Mouse (Mus musculus) forebrain, embryonic 10.5 days (tissue): ENCODE data around the gene Nme9. TPM values are rescaled to one million over a fixed set of nuclear protein-coding genes. Genes with fewer than 3 reads are reported as not detected.
A peak's percentile ranks its signal among the peaks of the same experiment; 100 is the strongest.

Experiments used
- DNase-seq: peaks from one replicate; pipeline ENCODE4 v3.0.0-alpha.2; 2017; ENCODE audit warnings: low spot score; ENCODE audit errors: extremely low spot score
- H3K27ac ChIP-seq: fragments of 300-500 bp; sonication (generic); 2 replicates; pipeline ENCODE4 v1.5.1; 2016; ENCODE audit warnings: mild to moderate bottlenecking
- H3K27me3 ChIP-seq: fragments of 300-500 bp; sonication (generic); 2 replicates; pipeline ENCODE4 v1.6.1; 2016; ENCODE audit warnings: mild to moderate bottlenecking; ENCODE audit not compliant: poor library complexity, severe bottlenecking
- H3K36me3 ChIP-seq: fragments of 300-500 bp; sonication (generic); replicated peaks from 2 replicates; pipeline ENCODE4 v1.6.1; 2016; ENCODE audit warnings: mild to moderate bottlenecking, moderate library complexity
- H3K4me1 ChIP-seq: fragments of 300-500 bp; sonication (generic); 2 replicates; pipeline ENCODE4 v1.6.1; 2016
- H3K4me3 ChIP-seq: fragments of 300-500 bp; sonication (generic); 2 replicates; pipeline ENCODE4 v1.5.1; 2016; ENCODE audit warnings: mild to moderate bottlenecking, moderate library complexity
- H3K9me3 ChIP-seq: fragments of 300-500 bp; sonication (generic); 2 replicates; pipeline ENCODE4 v1.6.1; 2016; ENCODE audit warnings: mild to moderate bottlenecking, moderate library complexity
- WGBS: fragments of 180-500 bp; shearing (Covaris S2); methylation state at CpG from one replicate; pipeline ENCODE4 v1.1.7; 2016; 5-methylcytosine and 5-hydroxymethylcytosine counted together
- polyA plus RNA-seq: library from polyadenylated mRNA; unstranded; fragments of >200 nt; fragmentation: Nextera tagmentation; extraction: Ambion mirVana; gene quantifications from 2 replicates; pipeline ENCODE4 v1.2.1, GENCODE M21; 2016

Nme9 gene
- polyA plus RNA-seq, 1 experiment from 2014 or later, result not detected

GRCm38 (mm10) chr9:99428601-99429331, 22.5 kb upstream of the Nme9 start:
- Histone ChIP-seq H3K4me3 (no peak overlapping the region), H3K36me3 (no peaks in the 10 kb centered on the region), H3K9me3 (no peaks in the 10 kb centered on the region), H3K4me1 (peaks cover 38% of the 10 kb centered on the region), H3K27ac (no peak overlapping the region), H3K27me3 (0 out of 2 replicates have a peak, but pooled peaks cover under 1% of the 10 kb centered on the region)
- DNase-seq, result no peak
- WGBS, result 80% methylated on average over 11 of the region's 11 CpGs

GRCm38 (mm10) chr9:99429845-99430244, 21.4 kb upstream of the Nme9 start:
- Histone ChIP-seq H3K27me3 (peaks cover 12% of the 10 kb centered on the region), H3K36me3 (no peaks in the 10 kb centered on the region), H3K4me1 (peaks cover 32% of the 10 kb centered on the region), H3K27ac (no peak overlapping the region), H3K4me3 (no peak overlapping the region), H3K9me3 (no peaks in the 10 kb centered on the region)
- 89% methylated on average over 3 of the region's 3 CpGs for WGBS
- no peak for DNase-seq

GRCm38 (mm10) chr9:99430806-99431205, 20.5 kb upstream of the Nme9 start:
- Histone ChIP-seq H3K4me1 (peaks cover 32% of the 10 kb centered on the region), H3K4me3 (no peak overlapping the region), H3K36me3 (no peaks in the 10 kb centered on the region), H3K9me3 (no peaks in the 10 kb centered on the region), H3K27me3 (peaks cover 21% of the 10 kb centered on the region), H3K27ac (no peak overlapping the region)
- no peak for DNase-seq
- 88% methylated on average over 6 of the region's 6 CpGs for WGBS

DNA sequence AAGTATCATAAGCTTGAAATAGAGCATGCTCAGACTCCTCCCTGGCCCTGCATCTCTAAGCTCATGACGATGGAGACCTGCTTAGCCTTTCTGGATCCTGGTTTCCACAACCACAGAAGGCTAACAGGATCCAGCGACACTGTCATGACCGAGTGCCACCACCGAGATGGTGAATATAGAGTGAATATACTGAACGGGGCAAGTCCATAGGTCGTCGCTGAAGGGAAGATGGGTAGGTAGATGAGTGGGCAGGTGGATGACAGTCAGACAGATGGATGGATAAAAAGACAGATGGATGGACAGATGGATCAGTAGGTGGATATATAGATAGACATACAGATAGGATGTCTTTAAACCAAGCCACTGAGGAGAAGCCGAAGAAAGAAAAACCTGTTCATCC, 19.9 kb upstream of the Nme9 start:
- Histone ChIP-seq H3K4me3 (no peak overlapping the region), H3K36me3 (no peaks in the 10 kb centered on the region), H3K9me3 (no peaks in the 10 kb centered on the region), H3K27me3 (peaks cover 24% of the 10 kb centered on the region), H3K27ac (no peak overlapping the region), H3K4me1 (peaks cover 33% of the 10 kb centered on the region)
- 91% methylated on average over 8 of the region's 8 CpGs for WGBS
- no peak for DNase-seq

DNA sequence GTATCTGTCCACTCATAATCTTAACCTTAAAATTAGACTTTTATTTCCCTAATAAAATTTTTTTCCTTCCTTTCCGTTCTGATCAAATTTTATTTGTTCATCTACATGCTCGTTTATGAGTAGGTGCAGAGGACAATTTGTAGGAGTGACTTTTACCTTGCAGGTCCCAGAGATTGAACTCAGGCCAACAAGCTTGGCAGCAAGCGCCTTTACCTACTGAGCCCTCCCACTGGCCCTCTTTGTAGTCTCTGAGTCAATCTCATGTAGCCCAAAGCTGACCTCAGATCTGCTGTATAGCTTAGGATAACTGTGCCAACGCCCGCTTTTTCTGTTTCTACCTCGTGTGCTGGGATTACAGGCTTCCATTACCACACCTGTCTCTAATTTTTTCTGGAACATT, 19.3 kb upstream of the Nme9 start:
- WGBS, result 85% methylated on average over 6 of the region's 6 CpGs
- Histone ChIP-seq H3K27ac (no peak overlapping the region), H3K9me3 (no peaks in the 10 kb centered on the region), H3K4me1 (peaks cover 35% of the 10 kb centered on the region), H3K36me3 (no peaks in the 10 kb centered on the region), H3K4me3 (no peak overlapping the region), H3K27me3 (peaks cover 27% of the 10 kb centered on the region)
- DNase-seq, result no peak

DNA sequence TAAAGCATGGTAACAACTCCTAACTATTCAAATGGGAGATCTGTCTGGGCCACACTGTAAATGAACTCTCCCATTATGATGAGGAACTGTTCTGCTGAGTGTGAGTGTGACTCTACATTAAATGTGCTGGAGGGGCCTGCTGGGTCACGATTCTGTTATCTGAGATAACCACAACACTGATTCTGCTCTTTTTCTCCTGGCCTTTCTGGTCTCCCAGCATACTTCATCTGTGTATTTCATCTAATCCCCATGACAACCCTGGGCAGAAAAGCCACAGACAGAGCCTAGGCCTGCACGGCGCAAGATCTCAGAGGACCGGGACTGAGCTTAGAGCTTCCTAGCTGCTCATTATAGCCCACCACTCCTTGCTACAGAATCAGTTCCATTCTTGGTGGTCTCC, 18.8 kb upstream of the Nme9 start:
- WGBS, result 91% methylated on average over 4 of the region's 4 CpGs
- Histone ChIP-seq H3K27me3 (peaks cover 33% of the 10 kb centered on the region), H3K9me3 (no peaks in the 10 kb centered on the region), H3K36me3 (no peaks in the 10 kb centered on the region), H3K4me3 (no peak overlapping the region), H3K27ac (no peak overlapping the region), H3K4me1 (peaks cover 39% of the 10 kb centered on the region)
- DNase-seq, result no peak

DNA sequence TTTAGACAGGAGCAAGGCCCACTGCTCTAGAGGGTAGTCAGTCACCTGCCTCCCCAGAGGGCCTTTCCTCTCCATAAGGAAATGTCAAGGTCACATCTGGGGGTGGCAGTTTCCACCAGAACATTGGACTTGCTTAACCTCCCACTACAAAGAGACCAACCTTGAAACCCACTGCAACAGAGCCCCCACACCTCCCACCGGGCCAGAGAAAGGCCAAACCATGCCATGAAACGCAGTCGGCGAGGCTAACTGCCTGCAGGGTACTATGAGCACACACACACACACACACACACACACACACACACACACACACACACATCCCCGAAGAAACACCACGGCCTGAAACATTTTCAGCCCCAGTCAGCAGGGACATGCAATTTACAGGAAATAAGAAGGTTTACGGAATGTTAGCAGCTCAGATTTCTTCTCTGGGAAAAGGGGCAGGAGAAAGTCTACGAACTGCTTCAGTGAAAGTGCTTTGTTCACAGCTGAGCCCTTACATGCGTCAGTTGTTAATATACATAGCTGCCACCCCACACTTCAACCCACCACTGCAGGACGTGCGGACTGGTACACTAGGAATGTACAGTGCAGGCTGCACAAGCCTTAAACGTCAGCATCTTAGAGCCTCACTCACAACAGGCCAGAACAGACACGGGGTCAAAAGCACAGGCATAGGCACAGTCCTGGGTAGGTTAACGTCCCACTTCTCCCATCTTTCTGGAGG, 16.2 kb upstream of the Nme9 start:
- DNase-seq, result no peak
- peaks cover 58% of the 10 kb centered on the region for H3K27me3 ChIP-seq
- H3K9me3 ChIP-seq, result no peaks in the 10 kb centered on the region
- WGBS, result 63% methylated on average over 14 of the region's 14 CpGs
- H3K4me3 ChIP-seq, result peak overlapping the region; percentile 81
- H3K36me3 ChIP-seq, result no peaks in the 10 kb centered on the region
- H3K4me1 ChIP-seq, result peaks cover 34% of the 10 kb centered on the region
- H3K27ac ChIP-seq, result peak overlapping the region; percentile 90; the same call in 1 of the 2 replicates

GRCm38 (mm10) chr9:99435619-99436181, 15.6 kb upstream of the Nme9 start:
- Histone ChIP-seq H3K4me3 (peak overlapping the region; percentile 81), H3K27ac (peak overlapping the region; percentile 90), H3K27me3 (peaks cover 58% of the 10 kb centered on the region), H3K9me3 (no peaks in the 10 kb centered on the region), H3K4me1 (peaks cover 34% of the 10 kb centered on the region), H3K36me3 (no peaks in the 10 kb centered on the region)
- DNase-seq, result no peak
- WGBS, result 17% methylated on average over 16 of the region's 16 CpGs

DNA sequence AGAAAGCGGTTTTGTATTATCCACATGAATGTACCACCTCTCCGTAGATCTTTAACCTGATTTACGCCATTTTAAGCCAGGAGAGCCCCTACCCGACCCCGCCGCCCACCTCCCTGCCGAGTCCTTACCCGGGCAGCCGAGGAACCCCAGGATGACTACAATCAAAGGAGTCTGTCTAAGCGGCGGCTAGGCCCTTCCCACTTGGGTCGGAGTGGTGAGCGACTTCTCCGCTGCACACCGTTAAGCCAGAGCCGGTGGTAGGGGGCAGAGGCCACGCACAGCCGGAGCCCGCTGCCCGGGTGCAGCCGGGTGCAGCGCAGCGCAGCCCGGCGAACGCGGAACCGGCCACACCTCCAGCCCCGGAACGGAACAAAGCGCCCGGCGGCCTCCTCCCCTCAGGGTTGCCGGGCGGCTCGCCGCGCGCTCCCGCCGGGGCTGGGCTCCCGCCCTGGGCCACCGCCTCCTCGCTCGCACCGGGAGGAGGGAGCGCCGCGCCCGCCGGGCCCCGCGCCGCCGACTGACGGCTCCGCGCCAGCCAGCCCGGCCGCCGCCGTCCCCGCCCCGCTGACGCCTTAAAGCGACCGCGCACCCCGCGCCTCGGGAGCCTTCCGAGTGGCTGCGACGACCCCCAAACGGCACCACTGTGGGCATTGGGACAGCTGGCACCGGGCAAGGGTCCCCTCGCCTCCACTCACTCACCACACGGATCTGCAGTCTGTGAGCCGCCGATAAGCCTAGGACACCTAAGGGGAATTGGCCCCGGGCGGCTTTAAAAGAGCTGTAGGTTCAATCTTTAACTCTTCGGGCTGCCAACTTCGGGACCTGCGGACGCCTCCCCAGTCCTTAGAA, 14.9 kb upstream of the Nme9 start:
- H3K27me3 ChIP-seq, result peaks cover 58% of the 10 kb centered on the region
- H3K36me3 ChIP-seq, result no peaks in the 10 kb centered on the region
- peaks cover 34% of the 10 kb centered on the region for H3K4me1 ChIP-seq
- peak overlapping the region; percentile 90 for H3K27ac ChIP-seq
- WGBS, result under 1% methylated on average over 83 of the region's 86 CpGs
- peak; percentile 62 for DNase-seq
- H3K4me3 ChIP-seq, result peak overlapping the region; percentile 81
- no peaks in the 10 kb centered on the region for H3K9me3 ChIP-seq

- H3K9me3 ChIP-seq, result no peaks in the 10 kb centered on the region
- WGBS, result 20% methylated on average over 27 of the region's 27 CpGs
- H3K4me1 ChIP-seq, result peaks cover 34% of the 10 kb centered on the region
- H3K27ac ChIP-seq, result peak within 1 kb of the TSS; percentile 90
- H3K27me3 ChIP-seq, result peaks cover 58% of the 10 kb centered on the region
- H3K4me3 ChIP-seq, result peak within 1 kb of the TSS; percentile 81
- no peak for DNase-seq
- no peaks in the 10 kb centered on the region for H3K36me3 ChIP-seq
These were observed 14.1 kb upstream of the Nme9 start, which contains the start of gene Mras for GRCm38 (mm10) chr9:99437031-99437764. Gene Mras (minus strand): TSS chr9:99437381.

GRCm38 (mm10) chr9:99437781-99438565, 13.3 kb upstream of the Nme9 start:
- no peak for DNase-seq
- Histone ChIP-seq H3K4me1 (peaks cover 34% of the 10 kb centered on the region), H3K4me3 (no peak overlapping the region), H3K9me3 (no peaks in the 10 kb centered on the region), H3K36me3 (no peaks in the 10 kb centered on the region), H3K27ac (no peak overlapping the region), H3K27me3 (peaks cover 58% of the 10 kb centered on the region)
- WGBS, result 82% methylated on average over 12 of the region's 12 CpGs
